Comparison of ENCODE assay signal across 20 mouse cellular contexts in the genomic region with DNA sequence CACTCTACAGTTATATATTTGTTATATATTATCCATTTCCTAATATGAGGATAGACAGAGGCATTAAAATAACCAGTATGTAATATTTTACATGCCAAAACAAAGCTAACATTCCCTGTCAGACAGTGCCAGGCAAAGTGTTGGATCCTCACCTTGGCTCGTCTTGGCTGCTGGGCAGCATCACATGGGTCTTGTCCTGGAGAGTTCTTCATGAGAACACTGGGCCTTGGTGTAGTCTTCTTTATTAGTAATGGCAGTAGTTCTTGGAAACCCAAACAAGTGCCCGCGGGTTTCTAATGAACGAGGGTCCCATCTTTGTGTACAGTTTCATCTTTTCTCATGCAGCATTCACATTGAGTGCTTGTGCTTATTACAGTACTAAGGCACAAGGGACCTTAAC. TPM values are rescaled to one million over a fixed set of nuclear protein-coding genes. Genes with fewer than 3 reads are reported as not detected.
DNase-seq lines count a peak whose midpoint lies in the region; ATAC-seq and TF ChIP-seq lines count a peak whose summit lies in the region.
"Had no signal": no experiment of that assay in that cellular context is flagged by ENCODE, and none has a peak within 500 bp of the region (broad histone marks: within the 10 kb centered on the region; RNA-seq: fewer than 3 reads in every experiment).

No protein-coding gene starts in this region.

- H3K4me3 ChIP-seq in gastrocnemius, adult 2 months: no peak overlapping the region
- H3K4me3 ChIP-seq in forebrain, embryonic 13.5 days: no peak overlapping the region
- H3K4me3 ChIP-seq: embryonic facial prominence, embryonic 12.5 days; forebrain, embryonic 12.5 days; heart, embryonic 12.5 days; hindbrain, embryonic 13.5 days; kidney, embryonic 15.5 days had no signal

- ATAC-seq in activated CD4-positive, CD25-positive, alpha-beta regulatory T cell, adult 4 months: no peak
- no peak for ATAC-seq in forebrain, embryonic 13.5 days
- ATAC-seq: forebrain, postnatal 0 days; hindbrain, postnatal 0 days had no signal

- intact Hi-C loops in gastrocnemius, adult 2 months (cut with DNase I): no loop called here
- intact Hi-C loops in heart, postnatal 10 days (cut with DNase I): no loop called here
- intact Hi-C loops in heart, postnatal 25 days (cut with DNase I): no loop called here

- peak; percentile 55 for DNase-seq in gastrocnemius, adult 2 months
- DNase-seq in gastrocnemius, postnatal 10 days: no peak
- DNase-seq in heart, postnatal 10 days: peak; percentile 23 to 32
- DNase-seq in heart, postnatal 25 days (ENCODE audit: low spot score): no peak
- peak; percentile 24 for DNase-seq in adrenal gland, adult 8-10 months
- DNase-seq in adrenal gland, postnatal 36 days: peak; percentile 48 to 49
- DNase-seq: cerebellum, adult 11-12 months; cerebellum, adult 9-10 months; cerebellum, postnatal 25 days; forebrain, postnatal 0 days; kidney, adult 18-20 months; kidney, postnatal 14 days had no signal

- H3K4me1 ChIP-seq in forebrain, embryonic 13.5 days: no peaks in the 10 kb centered on the region
- H3K4me1 ChIP-seq: embryonic facial prominence, embryonic 12.5 days; forebrain, embryonic 12.5 days; hindbrain, embryonic 13.5 days; kidney, embryonic 15.5 days had no signal

- H3K36me3 ChIP-seq in forebrain, embryonic 13.5 days (ENCODE audit: poor library complexity, severe bottlenecking): no peaks in the 10 kb centered on the region
- H3K36me3 ChIP-seq: embryonic facial prominence, embryonic 12.5 days; forebrain, embryonic 12.5 days; heart, embryonic 12.5 days; hindbrain, embryonic 13.5 days; kidney, embryonic 15.5 days had no signal

- peak overlapping the region; percentile 43; the same call in 1 of the 2 replicates for H3K27ac ChIP-seq in gastrocnemius, adult 2 months
- no peak overlapping the region for H3K27ac ChIP-seq in forebrain, embryonic 13.5 days
- H3K27ac ChIP-seq: embryonic facial prominence, embryonic 12.5 days; forebrain, embryonic 12.5 days; hindbrain, embryonic 13.5 days; hindbrain, postnatal 0 days; kidney, embryonic 15.5 days had no signal

- no peak overlapping the region for H3K9ac ChIP-seq in forebrain, embryonic 13.5 days
- H3K9ac ChIP-seq: embryonic facial prominence, embryonic 12.5 days; forebrain, embryonic 12.5 days; forebrain, postnatal 0 days; heart, embryonic 12.5 days; hindbrain, embryonic 13.5 days; kidney, embryonic 15.5 days had no signal

- no peak overlapping the region for H3K4me2 ChIP-seq in forebrain, embryonic 13.5 days
- H3K4me2 ChIP-seq: embryonic facial prominence, embryonic 12.5 days; forebrain, embryonic 12.5 days; heart, embryonic 12.5 days; hindbrain, embryonic 13.5 days; kidney, embryonic 15.5 days had no signal

- no peak for TF ChIP-seq CTCF in gastrocnemius, adult 2 months (IDR thresholded peaks at IDR 0.05)

- H3K9me3 ChIP-seq in forebrain, embryonic 13.5 days (replicated peaks): no peaks in the 10 kb centered on the region
- H3K9me3 ChIP-seq: embryonic facial prominence, embryonic 12.5 days; forebrain, embryonic 12.5 days; heart, embryonic 12.5 days; hindbrain, embryonic 13.5 days; kidney, embryonic 15.5 days had no signal

- 91% methylated on average over 4 of the region's 4 CpGs for WGBS in forebrain, embryonic 13.5 days

- no peaks in the 10 kb centered on the region for H3K27me3 ChIP-seq in forebrain, embryonic 13.5 days
- H3K27me3 ChIP-seq: embryonic facial prominence, embryonic 12.5 days; forebrain, embryonic 12.5 days; heart, embryonic 12.5 days; hindbrain, embryonic 13.5 days; kidney, embryonic 15.5 days had no signal

RNA-seq across cellular contexts. Expression of a gene that starts 59.8 kb away (rescaled TPM):
- 100 to 1,000 TPM; 155 to 233 TPM for total RNA-seq in gastrocnemius, adult 2 months (2021)
- 100 to 1,000 TPM; 111 to 124 TPM for total RNA-seq in gastrocnemius, postnatal 10 days (2021)
- 10 to 100 TPM; 20.7 to 42.3 TPM for total RNA-seq in heart, postnatal 10 days (2021)
- 10 to 100 TPM; 14.6 to 17.4 TPM for total RNA-seq in heart, postnatal 25 days (2021)
- 10 to 100 TPM; 25.5 to 71.3 (median 53.2) TPM for total RNA-seq in adrenal gland, adult 8-10 months (2022)
- 100 to 1,000 TPM; 113 to 116 TPM for total RNA-seq in adrenal gland, postnatal 36 days (2021)
- polyA plus RNA-seq in activated CD4-positive, CD25-positive, alpha-beta regulatory T cell, adult 4 months (2017; shearing (Covaris generic)): 10 to 100 TPM; 13.9 to 14.6 TPM
- 20.3 and 22.1 TPM in 2 replicates for polyA plus RNA-seq in forebrain, embryonic 13.5 days (2015; fragmentation: Nextera tagmentation; extraction: Ambion mirVana)

Comparison
In these comparisons a context has a peak if more than half of its experiments do, and no peak if none do; other contexts are left out.
1. DNase-seq: peak in gastrocnemius, adult 2 months (single experiment), heart, postnatal 10 days (2 of 2), adrenal gland, adult 8-10 months (single experiment) and adrenal gland, postnatal 36 days (2 of 2); none in gastrocnemius, postnatal 10 days (single experiment) and heart, postnatal 25 days (single experiment).